Mouse (Mus musculus): Measurements from ENCODE around the gene Tas1r2.

Gene Tas1r2

GRCm38 (mm10) chr4:139689627-139690269 lies 36.4 kb downstream of the Tas1r2 start:
- in situ Hi-C loops (cut with MboI; ENCODE audit: unreplicated experiment in 2 of 2), result loop anchor here in 1 of 2 experiments (25.0 kb wide), 1 partner anchor 1198 kb away; no protein-coding TSS in a partner anchor

DNA sequence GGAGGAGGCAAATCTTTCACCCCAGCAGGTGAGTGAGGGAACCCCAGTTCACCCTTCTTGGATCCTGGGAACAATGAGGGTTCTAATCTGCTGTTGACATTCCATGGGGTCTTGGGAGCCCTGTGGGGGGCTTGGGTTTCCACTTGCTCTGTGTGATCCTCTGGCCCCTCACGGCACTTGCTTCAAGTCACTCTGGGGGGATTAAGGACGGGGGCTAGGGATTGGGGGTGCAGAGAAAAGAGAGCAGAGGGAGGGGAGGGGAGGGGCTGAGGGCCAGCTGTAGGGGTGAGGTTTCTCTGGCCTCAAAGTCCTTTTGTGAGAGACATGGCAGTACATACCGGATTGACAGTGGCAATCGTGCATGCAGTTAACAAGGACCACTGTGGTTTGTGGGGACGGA lies 40.0 kb downstream of the Tas1r2 start:
- in situ Hi-C loops (cut with MboI; ENCODE audit: unreplicated experiment in 2 of 2), result loop anchor here in 1 of 2 experiments (25.0 kb wide), 1 partner anchor 1194 kb away; no protein-coding TSS in a partner anchor

DNA sequence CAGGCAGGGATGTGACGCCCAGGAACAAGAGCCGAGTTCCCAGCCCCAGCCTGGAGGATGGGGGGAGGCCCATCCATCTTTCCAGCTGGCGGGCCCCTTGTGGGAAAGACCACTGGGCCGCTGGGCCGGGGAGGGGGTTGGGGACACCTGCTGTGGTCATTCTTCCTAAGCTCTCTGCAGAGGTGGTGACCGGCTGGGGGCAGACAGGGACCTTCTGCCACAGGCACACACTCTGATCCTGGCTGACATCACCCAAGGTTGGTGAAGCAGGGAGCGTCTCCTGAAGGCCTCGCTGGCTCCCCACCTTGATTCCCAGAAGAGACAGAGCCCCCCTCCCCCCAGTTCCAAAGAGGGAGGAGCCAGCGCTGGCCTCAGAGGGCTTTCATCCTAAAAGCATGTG lies 44.4 kb downstream of the Tas1r2 start:
- in situ Hi-C loops (cut with MboI; ENCODE audit: unreplicated experiment in 2 of 2), result loop anchor here in 1 of 2 experiments (25.0 kb wide), 1 partner anchor 1190 kb away; no protein-coding TSS in a partner anchor

GRCm38 (mm10) chr4:139698602-139699001 lies 45.3 kb downstream of the Tas1r2 start:
- in situ Hi-C loops (cut with MboI; ENCODE audit: unreplicated experiment in 2 of 2), result loop anchor here in 1 of 2 experiments (25.0 kb wide), 1 partner anchor 1189 kb away; no protein-coding TSS in a partner anchor

GRCm38 (mm10) chr4:139702914-139703313 lies 49.6 kb downstream of the Tas1r2 start:
- in situ Hi-C loops (cut with MboI; ENCODE audit: unreplicated experiment in 2 of 2), result no loop called here

- in situ Hi-C loops (cut with MboI; ENCODE audit: unreplicated experiment in 2 of 2), result no loop called here
These were observed 50.1 kb downstream of the Tas1r2 start for GRCm38 (mm10) chr4:139703468-139703867.

GRCm38 (mm10) chr4:139705986-139706385 lies 52.6 kb downstream of the Tas1r2 start:
- in situ Hi-C loops (cut with MboI; ENCODE audit: unreplicated experiment in 2 of 2), result no loop called here

- in situ Hi-C loops (cut with MboI; ENCODE audit: unreplicated experiment in 2 of 2), result no loop called here
These were observed 57.4 kb downstream of the Tas1r2 start for GRCm38 (mm10) chr4:139710467-139711334.

GRCm38 (mm10) chr4:139715241-139715932 lies 62.0 kb downstream of the Tas1r2 start:
- in situ Hi-C loops (cut with MboI; ENCODE audit: unreplicated experiment in 2 of 2), result no loop called here

DNA sequence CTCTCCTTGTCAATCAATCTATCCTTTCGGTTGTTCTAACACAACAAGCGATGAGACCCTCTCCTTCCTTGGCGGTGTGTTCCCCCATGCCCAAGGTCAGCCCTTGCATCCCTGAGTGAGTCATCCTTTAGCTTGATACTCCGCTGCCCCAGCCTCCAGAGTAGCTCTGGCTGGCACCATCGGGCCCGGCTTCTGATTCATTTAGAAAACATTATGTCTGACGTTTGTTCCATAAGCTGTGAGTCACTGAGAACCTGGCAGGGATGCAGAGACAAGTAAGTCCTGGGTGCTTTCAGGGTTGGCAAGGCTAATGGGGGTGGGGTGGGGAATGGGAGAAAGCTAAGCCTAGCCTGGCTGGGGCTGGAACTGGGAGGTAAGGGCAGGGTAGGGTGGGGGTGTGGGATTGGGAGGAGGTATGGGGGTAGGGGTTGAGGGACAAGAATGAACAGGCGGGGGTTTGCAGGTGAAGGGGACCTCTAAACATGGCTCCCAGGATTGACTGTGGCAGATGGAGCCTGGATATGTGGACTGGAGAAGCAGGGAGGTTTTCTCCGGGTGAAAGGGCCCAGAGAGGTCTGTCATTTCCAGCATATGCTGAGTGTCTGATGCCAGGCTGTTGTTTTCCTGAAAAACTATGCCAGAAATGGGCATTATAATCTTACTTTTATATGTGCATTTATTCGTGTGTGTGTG lies 63.3 kb downstream of the Tas1r2 start:
- in situ Hi-C loops (cut with MboI; ENCODE audit: unreplicated experiment in 2 of 2), result no loop called here

- in situ Hi-C loops (cut with MboI; ENCODE audit: unreplicated experiment in 2 of 2), result no loop called here
These were observed 65.6 kb downstream of the Tas1r2 start for GRCm38 (mm10) chr4:139718978-139719377.
